Mouse (Mus musculus) lung, postnatal 10 days (tissue): ENCODE measurements around the gene Ank3.
A peak's percentile ranks its signal among the peaks of the same experiment; 100 is the strongest.

Experiments
- DNase-seq: peaks from one replicate; pipeline ENCODE4 v3.0.0; 2021

Gene Ank3

GRCm38 (mm10) chr10:69916689-69917435 is 518.3 kb downstream of the Ank3 start:
- DNase-seq = peak; percentile 52

GRCm38 (mm10) chr10:69917711-69918110 is 519.1 kb downstream of the Ank3 start:
- no peak for DNase-seq

GRCm38 (mm10) chr10:69918461-69919151 is 520.0 kb downstream of the Ank3 start:
- DNase-seq = no peak

- no peak for DNase-seq
These were observed 520.5 kb downstream of the Ank3 start for GRCm38 (mm10) chr10:69919152-69919492.

- no peak for DNase-seq
These were observed 521.2 kb downstream of the Ank3 start for GRCm38 (mm10) chr10:69919746-69920145.

- DNase-seq = no peak
These were observed 523.5 kb downstream of the Ank3 start for GRCm38 (mm10) chr10:69922076-69922475.

GRCm38 (mm10) chr10:69923801-69924200 is 525.2 kb downstream of the Ank3 start:
- DNase-seq = no peak

GRCm38 (mm10) chr10:69924321-69924720 is 525.7 kb downstream of the Ank3 start:
- peak; percentile 22 for DNase-seq

GRCm38 (mm10) chr10:69924845-69925244 is 526.3 kb downstream of the Ank3 start:
- DNase-seq = no peak

GRCm38 (mm10) chr10:69925285-69926157 is 526.9 kb downstream of the Ank3 start:
- DNase-seq = peak; percentile 11

- DNase-seq = peak; percentile 11
These were observed 527.7 kb downstream of the Ank3 start for GRCm38 (mm10) chr10:69926158-69926882.

GRCm38 (mm10) chr10:69927012-69927411 is 528.4 kb downstream of the Ank3 start:
- DNase-seq = no peak

- no peak for DNase-seq
These were observed 529.8 kb downstream of the Ank3 start for GRCm38 (mm10) chr10:69928358-69928757.

- peak; percentile 18 for DNase-seq
These were observed 531.9 kb downstream of the Ank3 start for GRCm38 (mm10) chr10:69930503-69930902.

GRCm38 (mm10) chr10:69936443-69937067 is 538.0 kb downstream of the Ank3 start:
- DNase-seq = no peak

GRCm38 (mm10) chr10:69937291-69937921 is 538.8 kb downstream of the Ank3 start:
- DNase-seq = no peak

- DNase-seq = no peak
These were observed 540.6 kb downstream of the Ank3 start for GRCm38 (mm10) chr10:69939144-69939543.

- no peak for DNase-seq
These were observed 541.4 kb downstream of the Ank3 start for GRCm38 (mm10) chr10:69939966-69940365.

- no peak for DNase-seq
These were observed 542.4 kb downstream of the Ank3 start for GRCm38 (mm10) chr10:69941001-69941400.

GRCm38 (mm10) chr10:69944845-69945244 is 546.3 kb downstream of the Ank3 start:
- peak; percentile 11 for DNase-seq

- no peak for DNase-seq
These were observed 547.3 kb downstream of the Ank3 start for GRCm38 (mm10) chr10:69945870-69946269.

GRCm38 (mm10) chr10:69946271-69946670 is 547.7 kb downstream of the Ank3 start:
- DNase-seq = no peak
